Mouse (Mus musculus): Measurements from ENCODE around the gene Nelfcd. TPM values are rescaled to one million over a fixed set of nuclear protein-coding genes. Genes with fewer than 3 reads are reported as not detected.

Nelfcd gene
- total RNA-seq, 2 experiments from 2014 or later: 58.5 to 59.7 TPM

GRCm38 (mm10) chr2:174436916-174437696, 21.5 kb downstream of the Nelfcd start:
- no peak for DNase-seq
- intact Hi-C loops (cut with DNase I): no loop called here

- intact Hi-C loops (cut with DNase I): no loop called here
These were observed 22.0 kb downstream of the Nelfcd start for GRCm38 (mm10) chr2:174437697-174437982.

GRCm38 (mm10) chr2:174438181-174438580, 22.6 kb downstream of the Nelfcd start:
- intact Hi-C loops (cut with DNase I): no loop called here
- no peak for DNase-seq

More at GRCm38 (mm10) chr2:174437697-174437982, 22.0 kb downstream of the Nelfcd start:
- DNase-seq: no peak

DNA sequence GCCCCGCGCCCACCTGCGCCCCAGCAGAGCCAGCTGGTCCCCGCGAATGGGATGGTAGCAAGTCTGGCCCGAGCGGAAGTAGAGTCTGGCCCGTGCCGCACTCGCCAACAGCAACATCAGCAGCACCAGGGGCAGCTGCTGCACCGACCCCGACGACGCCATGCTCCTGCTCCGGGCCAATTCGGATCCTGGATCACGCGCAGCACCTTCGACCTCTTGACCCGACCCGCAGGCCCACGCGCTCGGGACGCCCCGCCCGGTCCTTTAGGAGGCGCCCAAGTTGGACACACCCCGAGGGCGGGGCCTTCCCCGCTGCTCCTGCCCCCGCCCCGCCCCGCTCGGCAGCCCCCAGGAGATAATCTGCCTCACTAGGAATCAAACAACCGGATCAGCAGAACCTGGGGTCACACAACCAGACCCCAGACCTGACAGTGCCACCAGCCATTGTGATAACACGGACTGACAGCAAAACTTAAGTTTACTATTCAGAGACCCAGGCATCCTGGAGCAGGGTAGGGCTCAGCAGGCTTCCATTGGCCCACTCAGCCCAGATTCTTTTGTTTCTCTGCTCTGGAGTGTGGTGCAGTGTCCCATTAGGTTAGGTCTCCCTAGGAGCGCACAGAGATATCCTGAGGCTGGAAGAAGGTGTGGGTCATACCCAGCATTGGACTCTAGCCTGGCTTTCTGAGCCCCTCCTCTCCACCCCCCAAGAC, 23.3 kb downstream of the Nelfcd start, which contains the start of gene Ctsz:
Gene Ctsz, minus strand, starts transcription at position 303 of the 713 bp plus-strand sequence.
- peak; percentile 53 for DNase-seq
- intact Hi-C loops (cut with DNase I): no loop called here

GRCm38 (mm10) chr2:174439450-174439838, 23.8 kb downstream of the Nelfcd start:
- intact Hi-C loops (cut with DNase I): no loop called here
- no peak for DNase-seq

GRCm38 (mm10) chr2:174439961-174440360, 24.4 kb downstream of the Nelfcd start:
- intact Hi-C loops (cut with DNase I): no loop called here
- DNase-seq: no peak

GRCm38 (mm10) chr2:174441898-174442297, 26.3 kb downstream of the Nelfcd start:
- intact Hi-C loops (cut with DNase I): no loop called here
- DNase-seq: no peak

DNA sequence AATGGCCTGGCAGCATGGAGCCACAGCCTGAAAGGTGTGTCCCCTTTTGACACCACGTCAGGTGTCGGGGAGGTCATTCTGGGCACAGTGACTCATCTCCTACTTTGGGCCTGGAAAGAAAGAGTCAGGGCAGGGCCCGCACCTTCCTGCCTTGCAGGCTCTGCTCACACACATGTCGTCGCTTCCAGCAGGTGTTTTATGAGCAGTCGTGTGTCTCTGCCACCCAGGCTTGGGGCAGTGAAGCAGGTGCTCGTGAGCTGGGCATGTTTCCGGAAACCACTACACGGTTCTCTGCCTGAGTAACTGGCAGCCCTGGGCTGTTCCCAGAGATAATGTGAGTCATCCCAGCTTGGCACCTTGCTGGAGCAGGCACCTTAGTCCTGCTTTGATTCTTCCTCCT, 26.9 kb downstream of the Nelfcd start:
- intact Hi-C loops (cut with DNase I): no loop called here

GRCm38 (mm10) chr2:174443046-174443445, 27.4 kb downstream of the Nelfcd start:
- intact Hi-C loops (cut with DNase I): no loop called here
- no peak for DNase-seq

More for the DNA sequence above, 26.9 kb downstream of the Nelfcd start:
- DNase-seq: no peak

- DNase-seq: no peak
- intact Hi-C loops (cut with DNase I): no loop called here
These were observed 28.8 kb downstream of the Nelfcd start for GRCm38 (mm10) chr2:174444359-174444758.

GRCm38 (mm10) chr2:174445018-174445417, 29.4 kb downstream of the Nelfcd start:
- intact Hi-C loops (cut with DNase I): no loop called here
- DNase-seq: no peak

DNA sequence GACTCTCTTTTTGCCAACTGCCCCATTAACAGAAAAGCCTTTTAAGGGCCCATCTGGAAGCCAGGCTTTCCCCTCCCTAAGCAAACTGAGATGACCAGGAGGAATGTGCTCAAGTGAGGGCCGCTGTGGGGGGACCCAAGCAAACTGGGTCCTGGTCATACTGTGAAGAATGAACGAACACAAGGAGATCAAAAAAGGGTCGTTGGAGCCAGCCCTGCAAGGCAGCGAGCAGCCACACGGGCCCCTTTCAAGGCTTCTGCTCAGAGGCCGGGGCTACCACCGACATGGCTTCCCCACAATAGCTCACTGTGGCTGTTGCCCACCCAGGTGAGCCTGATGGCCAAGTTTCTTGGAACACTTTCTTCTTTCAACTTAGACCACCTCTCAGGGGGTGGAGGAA, 30.9 kb downstream of the Nelfcd start:
- intact Hi-C loops (cut with DNase I): no loop called here
- DNase-seq: no peak

- intact Hi-C loops (cut with DNase I): no loop called here
- no peak for DNase-seq
These were observed 31.3 kb downstream of the Nelfcd start for GRCm38 (mm10) chr2:174446905-174447304.

GRCm38 (mm10) chr2:174448405-174448804, 32.8 kb downstream of the Nelfcd start:
- intact Hi-C loops (cut with DNase I): no loop called here

DNA sequence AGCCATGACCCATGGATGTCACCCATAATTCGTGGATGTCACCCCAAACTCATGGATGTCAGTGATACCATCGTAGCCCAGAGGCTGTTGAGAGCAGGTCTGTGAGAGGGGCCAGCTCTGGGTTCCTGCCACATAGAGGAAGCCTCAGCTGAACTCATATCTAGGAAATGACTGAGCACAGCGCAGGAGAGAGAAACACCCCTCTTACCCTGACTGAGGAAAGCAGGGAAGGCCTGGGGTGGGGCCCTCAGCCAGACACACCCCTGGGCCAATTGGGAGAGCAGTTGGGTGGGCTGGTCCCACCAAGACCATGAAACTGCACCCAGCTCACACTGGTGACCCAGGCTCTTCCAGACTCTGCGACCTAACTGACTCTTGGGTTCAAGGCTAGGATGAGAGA, 34.7 kb downstream of the Nelfcd start, which contains the start of gene Tubb1:
Gene Tubb1, plus strand, starts transcription at position 343 of the 400 bp plus-strand sequence.
- intact Hi-C loops (cut with DNase I): no loop called here
- DNase-seq: no peak

More at GRCm38 (mm10) chr2:174448405-174448804, 32.8 kb downstream of the Nelfcd start:
- DNase-seq: no peak

DNA sequence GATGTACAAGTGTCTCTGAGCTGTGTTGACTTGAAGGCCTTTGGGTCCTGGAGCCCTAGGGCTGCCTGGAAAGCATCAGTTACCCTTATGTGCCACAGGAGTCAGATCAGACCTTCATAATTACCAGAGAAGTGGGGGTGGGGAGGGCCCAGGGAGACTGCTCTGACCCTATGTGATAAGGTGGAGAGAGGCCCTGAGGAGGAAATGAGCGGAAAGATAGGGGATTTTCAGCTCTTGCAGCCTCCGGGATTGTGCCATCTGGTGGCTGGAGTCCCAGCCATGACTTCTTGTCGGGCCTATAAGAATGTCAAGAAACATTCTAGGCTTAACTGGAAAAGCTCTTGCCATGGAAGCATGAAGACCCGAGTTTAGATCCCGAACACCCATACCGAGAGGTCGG, 38.1 kb downstream of the Nelfcd start:
- intact Hi-C loops (cut with DNase I): no loop called here
- no peak for DNase-seq

- DNase-seq: no peak
- intact Hi-C loops (cut with DNase I): no loop called here
These were observed 43.8 kb downstream of the Nelfcd start for GRCm38 (mm10) chr2:174459365-174459764.

DNA sequence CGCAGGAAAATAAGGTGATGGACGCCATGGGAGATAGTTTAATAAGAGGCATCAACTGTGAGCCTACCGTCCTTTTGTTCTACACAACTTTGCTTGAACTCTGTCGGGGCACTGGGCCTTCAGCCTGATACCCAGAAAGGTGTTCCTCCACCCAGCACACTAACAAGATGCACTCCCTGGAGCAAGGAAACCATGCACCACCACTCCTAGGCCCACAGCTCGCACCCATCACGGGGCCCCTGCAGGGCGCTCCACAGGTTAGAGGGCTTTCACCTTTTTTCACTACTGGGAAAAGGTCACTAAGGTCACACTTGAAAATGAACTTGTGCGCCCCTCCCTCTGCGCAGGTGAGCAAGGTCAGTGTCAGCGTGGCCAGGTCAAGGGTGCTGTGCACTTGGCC, 47.8 kb downstream of the Nelfcd start:
- DNase-seq: peak; percentile 10
- intact Hi-C loops (cut with DNase I): loop anchor here (10.0 kb wide), 2 partner anchors 129 to 391 kb away; no protein-coding TSS in a partner anchor

DNA sequence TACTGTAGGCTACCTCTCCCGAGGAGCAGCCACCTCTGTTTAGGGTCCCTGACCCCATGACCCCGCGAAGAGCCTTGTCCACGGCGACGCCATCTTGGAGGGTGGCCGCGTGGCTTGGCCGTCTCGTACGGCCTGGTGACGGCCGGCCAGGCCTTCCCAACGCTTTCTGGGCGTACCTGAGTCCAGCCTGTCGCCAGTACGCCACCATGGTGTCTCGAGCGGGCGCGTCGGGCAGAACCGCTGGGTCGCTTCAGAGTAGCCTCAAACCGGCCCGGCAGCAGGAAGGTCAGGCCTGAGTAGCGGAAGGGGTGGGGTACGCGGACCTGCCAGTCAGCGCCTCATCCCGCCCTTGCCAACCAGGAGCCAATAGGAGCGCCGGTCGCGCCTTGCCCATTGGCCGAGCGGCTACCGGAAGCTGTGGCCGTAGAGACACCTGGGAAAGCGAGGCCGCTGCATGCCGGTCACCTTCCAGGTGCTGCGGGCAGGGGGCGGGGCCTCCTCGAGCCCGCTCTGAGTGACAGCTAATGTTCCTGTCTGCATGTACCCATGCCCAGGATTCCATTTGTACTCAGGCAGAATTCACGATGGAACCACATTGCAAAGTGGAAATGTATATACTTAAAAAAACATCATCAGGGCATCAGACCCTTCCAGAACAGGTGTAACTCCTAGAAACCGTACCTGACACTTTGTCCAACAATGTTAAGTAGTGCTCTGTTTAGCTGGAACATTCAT, 48.4 kb downstream of the Nelfcd start, which contains the start of gene Atp5e:
Gene Atp5e, minus strand, starts transcription at position 317 of the 735 bp plus-strand sequence.
- intact Hi-C loops (cut with DNase I): loop anchor here (10.0 kb wide), 2 partner anchors 129 to 391 kb away; no protein-coding TSS in a partner anchor
- peak; percentile 96 for DNase-seq

GRCm38 (mm10) chr2:174470333-174470732, 54.7 kb downstream of the Nelfcd start:
- DNase-seq: no peak
- intact Hi-C loops (cut with DNase I): loop anchor here (10.0 kb wide), 1 partner anchor 204 kb away; no protein-coding TSS in a partner anchor
